Mouse (Mus musculus): ENCODE measurements around the gene Vmn2r98. TPM values are rescaled to one million over a fixed set of nuclear protein-coding genes. Genes with fewer than 3 reads are reported as not detected.
"Not testable (repeated sequence)": the region's sequence is repeated elsewhere in the genome, so short reads cannot be mapped to it uniquely, and the experiment has no call there.

Gene Vmn2r98
- not detected for total RNA-seq (2021)

DNA sequence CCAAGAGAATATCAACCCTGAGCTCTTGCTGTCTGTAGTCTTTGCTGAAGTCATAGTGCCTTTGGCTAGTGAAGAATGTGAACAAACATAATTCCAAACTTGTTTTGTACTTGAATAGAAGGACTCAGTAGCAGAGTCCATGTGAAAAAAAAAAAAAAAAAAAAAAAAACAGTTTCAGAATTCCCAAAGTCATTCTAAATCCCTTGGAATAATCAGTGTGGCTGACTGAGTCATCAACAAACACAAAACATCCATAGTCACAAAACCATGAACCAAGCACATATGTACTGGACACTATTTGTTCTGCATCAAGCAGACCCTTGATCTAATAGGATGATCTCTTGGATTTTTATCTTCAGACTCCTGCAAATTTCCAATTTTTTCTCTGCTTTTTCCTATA lies at the start of gene Vmn2r98:
Vmn2r98 (plus strand) TSS at position 301 of the 400 bp plus-strand sequence.
- DNase-seq, result not testable (repeated sequence)

DNA sequence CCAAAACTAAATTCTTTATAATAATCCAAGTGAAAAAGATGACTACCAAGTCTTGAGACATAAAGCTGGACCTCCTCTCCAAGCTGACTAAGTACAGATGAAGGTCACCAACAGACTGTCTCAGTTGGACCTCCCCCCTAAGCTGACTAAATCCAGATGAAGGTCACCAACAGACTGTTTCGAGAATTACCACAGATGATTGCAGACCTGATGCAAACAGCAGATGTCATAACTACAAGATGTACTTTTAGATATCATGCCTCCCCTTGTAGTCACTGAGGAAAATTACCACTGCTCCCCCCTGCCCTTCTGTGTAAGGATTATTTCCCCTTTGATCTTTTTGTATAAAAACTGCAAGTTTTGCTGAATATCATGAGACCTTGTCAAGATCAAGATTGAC lies 21.8 kb upstream of the Vmn2r98 start:
- DNase-seq, result not testable (repeated sequence)

DNA sequence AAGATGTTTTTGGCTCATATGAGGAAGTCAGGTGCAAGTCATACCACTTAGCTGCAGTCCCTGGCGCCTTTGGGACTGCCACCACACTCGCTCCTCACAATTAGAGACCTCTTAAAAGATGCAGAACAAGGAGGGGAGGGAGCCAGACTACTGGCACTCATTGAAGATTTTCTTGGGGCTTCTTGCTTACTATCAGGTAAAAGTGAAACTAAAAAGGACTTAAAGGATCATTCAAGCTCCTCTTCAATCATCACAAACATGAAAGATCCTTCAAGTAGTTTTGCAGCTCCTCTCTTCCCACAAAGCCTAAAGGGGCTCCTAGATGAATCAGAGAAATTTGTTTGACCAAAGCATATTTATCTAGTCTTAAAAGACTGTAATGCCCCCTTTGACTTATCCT lies 21.3 kb upstream of the Vmn2r98 start:
- DNase-seq, result no peak

DNA sequence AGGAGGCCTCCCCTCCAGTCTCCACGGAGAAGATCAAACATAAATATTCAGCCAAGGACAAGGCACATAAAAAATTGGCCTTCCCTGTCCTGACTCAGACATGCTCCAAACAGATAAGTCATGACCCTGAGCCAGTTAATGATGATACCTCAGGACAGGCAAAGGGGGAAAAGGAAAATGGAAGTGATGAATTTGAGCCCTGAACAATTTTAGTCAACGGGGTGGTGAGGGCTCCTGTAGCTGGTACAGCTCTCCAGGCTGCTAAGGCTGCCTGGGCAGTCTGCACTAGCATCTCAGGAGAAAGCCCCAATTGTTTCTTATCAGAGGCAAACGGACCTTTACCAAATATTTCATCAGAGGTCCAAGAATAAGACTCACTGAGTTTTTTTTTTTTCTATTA lies 20.5 kb upstream of the Vmn2r98 start:
- DNase-seq, result no peak

Other genes with a start within 250 kb of the Vmn2r98 start
- gene Vmn2r97, start 139.2 kb upstream of the Vmn2r98 start, total RNA-seq (2021), result not detected

Measured in layer of hippocampus, postnatal 36 days (tissue).